Mouse (Mus musculus) MEL (cell line): ENCODE results near the gene Prkar1b. TPM values are rescaled to one million over a fixed set of nuclear protein-coding genes. Genes with fewer than 3 reads are reported as not detected.

Source experiments
- DNase-seq: peaks from one replicate; pipeline ENCODE4 v3.0.0; 2011; ENCODE audit warnings: low read depth, low spot score
- H3K27ac ChIP-seq: 2 replicates; pipeline ENCODE4 v1.5.1; 2012; ENCODE audit warnings: low read depth, mild to moderate bottlenecking, control low read depth, low read length, moderate library complexity; ENCODE audit not compliant: control insufficient read depth
- H3K27me3 ChIP-seq, 2 experiments: fragments of 150-350 bp in 1 of 2; sonication (generic) in 1 of 2; 2 replicates each; pipeline ENCODE4 v1.6.1; 2012; ENCODE audit warnings: low read length in 2 of 2, mild to moderate bottlenecking in 2 of 2, improper control_type of control experiment in 1 of 2, moderate library complexity in 1 of 2; ENCODE audit not compliant: insufficient read depth in 2 of 2, control insufficient read depth in 1 of 2
- H3K36me3 ChIP-seq, 2 experiments: 2 replicates each; pipeline ENCODE4 v1.6.1; 2012 to 2014; ENCODE audit warnings: low read length in 2 of 2, improper control_type of control experiment in 1 of 2, inconsistent platforms in 1 of 2, mild to moderate bottlenecking in 1 of 2; ENCODE audit not compliant: insufficient read depth in 2 of 2, control insufficient read depth in 1 of 2
- H3K4me1 ChIP-seq, 2 experiments: fragments of 150-350 bp in 1 of 2; sonication (generic) in 1 of 2; 2 replicates each; pipeline ENCODE4 v1.6.1; 2012; ENCODE audit warnings: low read length in 2 of 2, improper control_type of control experiment in 1 of 2, mild to moderate bottlenecking in 1 of 2; ENCODE audit not compliant: insufficient read depth in 2 of 2, control insufficient read depth in 1 of 2
- H3K4me3 ChIP-seq, 2 experiments: fragments of 150-350 bp in 1 of 2; sonication (generic) in 1 of 2; 2 replicates each; pipeline ENCODE4 v1.5.1; 2012; ENCODE audit warnings: low read depth in 2 of 2, low read length in 2 of 2, mild to moderate bottlenecking in 2 of 2, moderate library complexity in 2 of 2, control low read depth in 1 of 2, improper control_type of control experiment in 1 of 2; ENCODE audit not compliant: control insufficient read depth in 1 of 2, insufficient read depth in 1 of 2
- H3K79me2 ChIP-seq: 2 replicates; pipeline ENCODE4 v1.6.1; 2012; ENCODE audit warnings: mild to moderate bottlenecking, low read length, moderate library complexity; ENCODE audit not compliant: control insufficient read depth, poor library complexity, insufficient read depth
- H3K9ac ChIP-seq: 2 replicates; pipeline ENCODE4 v1.6.1; 2012; ENCODE audit warnings: low read depth, mild to moderate bottlenecking, control low read depth, low read length, moderate library complexity; ENCODE audit not compliant: control insufficient read depth, poor library complexity, severe bottlenecking
- H3K9me3 ChIP-seq: fragments of 150-350 bp; sonication (generic); replicated peaks from 2 replicates; pipeline ENCODE4 v1.6.1; 2012; ENCODE audit warnings: mild to moderate bottlenecking, low read length, improper control_type of control experiment, moderate library complexity; ENCODE audit not compliant: insufficient read depth
- CHD2 ChIP-seq: IDR thresholded peaks from 2 replicates; pipeline ENCODE4 v1.6.1; 2011; ENCODE audit warnings: low read length, improper control_type of control experiment
- CTCF ChIP-seq, 3 experiments: IDR thresholded peaks in 2 of 3; conservative IDR thresholded peaks in 1 of 3; 2 replicates each; pipeline ENCODE4 v1.5.1; 2011 to 2012; ENCODE audit warnings: low read length in 3 of 3, low read depth in 2 of 3, mild to moderate bottlenecking in 2 of 3, improper control_type of control experiment in 1 of 3, inconsistent platforms in 1 of 3, mixed read lengths in 1 of 3, moderate library complexity in 1 of 3; ENCODE audit not compliant: control insufficient read depth in 1 of 3, insufficient read depth in 1 of 3, poor library complexity in 1 of 3, severe bottlenecking in 1 of 3
- E2F4 ChIP-seq: IDR thresholded peaks from 2 replicates; pipeline ENCODE4 v1.6.1; 2011; ENCODE audit warnings: low read depth, low read length, improper control_type of control experiment, borderline replicate concordance
- EP300 ChIP-seq, 2 experiments: IDR thresholded peaks; 2 replicates each; pipeline ENCODE4 v1.6.1; 2011; ENCODE audit warnings: improper control_type of control experiment in 2 of 2, low read length in 2 of 2, low read depth in 1 of 2, mild to moderate bottlenecking in 1 of 2
- ETS1 ChIP-seq: IDR thresholded peaks from 2 replicates; pipeline ENCODE4 v1.6.1; 2012; ENCODE audit warnings: low read depth, mild to moderate bottlenecking, inconsistent platforms, low read length, improper control_type of control experiment, moderate library complexity
- GABPA ChIP-seq: IDR thresholded peaks from 2 replicates; pipeline ENCODE4 v1.6.1; 2012; ENCODE audit warnings: low read depth, mild to moderate bottlenecking, inconsistent platforms, low read length, improper control_type of control experiment, moderate library complexity
- HCFC1 ChIP-seq: IDR thresholded peaks from 2 replicates; pipeline ENCODE4 v1.6.1; 2012; ENCODE audit warnings: low read depth, mild to moderate bottlenecking, inconsistent platforms, low read length, improper control_type of control experiment, moderate library complexity
- JUND ChIP-seq: IDR thresholded peaks from 2 replicates; pipeline ENCODE4 v1.6.1; 2011; ENCODE audit warnings: low read depth, mild to moderate bottlenecking, improper control_type of control experiment, low read length
- MAFK ChIP-seq: IDR thresholded peaks from 2 replicates; pipeline ENCODE4 v1.6.1; 2011; ENCODE audit warnings: low read depth, mild to moderate bottlenecking, low read length, improper control_type of control experiment, borderline replicate concordance
- MAZ ChIP-seq: IDR thresholded peaks from 2 replicates; pipeline ENCODE4 v1.6.1; 2012; ENCODE audit warnings: low read depth, mild to moderate bottlenecking, inconsistent platforms, low read length, improper control_type of control experiment
- MEF2A ChIP-seq: IDR thresholded peaks from 2 replicates; pipeline ENCODE4 v1.6.1; 2014; ENCODE audit warnings: low read depth, mild to moderate bottlenecking, inconsistent platforms, low read length, improper control_type of control experiment; ENCODE audit not compliant: poor library complexity, insufficient replicate concordance, severe bottlenecking; ENCODE audit errors: extremely low read depth
- MXI1 ChIP-seq: IDR thresholded peaks from 2 replicates; pipeline ENCODE4 v1.6.1; 2011; ENCODE audit warnings: mild to moderate bottlenecking, low read depth, low read length, improper control_type of control experiment
- POLR2A ChIP-seq, 2 experiments: IDR thresholded peaks; 2 replicates each; pipeline ENCODE4 v1.6.1; 2011 to 2012; ENCODE audit warnings: low read length in 2 of 2, mild to moderate bottlenecking in 2 of 2, control low read depth in 1 of 2, improper control_type of control experiment in 1 of 2, low read depth in 1 of 2, moderate library complexity in 1 of 2; ENCODE audit not compliant: control insufficient read depth in 1 of 2, insufficient read depth in 1 of 2, poor library complexity in 1 of 2
- POLR2AphosphoS2 ChIP-seq: IDR thresholded peaks from 2 replicates; pipeline ENCODE4 v1.6.1; 2011; ENCODE audit warnings: low read length, improper control_type of control experiment
- POLR2AphosphoS5 ChIP-seq: IDR thresholded peaks from 2 replicates; pipeline ENCODE4 v1.6.1; 2012; ENCODE audit warnings: low read depth, borderline replicate concordance, mild to moderate bottlenecking, inconsistent platforms, low read length, moderate library complexity, mixed read lengths
- RAD21 ChIP-seq: IDR thresholded peaks from 2 replicates; pipeline ENCODE4 v1.6.1; 2011; ENCODE audit warnings: mild to moderate bottlenecking, low read depth, low read length, improper control_type of control experiment
- RCOR1 ChIP-seq: IDR thresholded peaks from 2 replicates; pipeline ENCODE4 v1.6.1; 2012; ENCODE audit warnings: low read depth, mild to moderate bottlenecking, inconsistent platforms, low read length, improper control_type of control experiment
- TAL1 ChIP-seq: IDR thresholded peaks from 2 replicates; pipeline ENCODE4 v1.6.1; 2012; ENCODE audit warnings: mild to moderate bottlenecking, inconsistent platforms, low read length, moderate library complexity, mixed read lengths
- UBTF ChIP-seq: IDR thresholded peaks from 2 replicates; pipeline ENCODE4 v1.6.1; 2012; ENCODE audit warnings: low read depth, mild to moderate bottlenecking, inconsistent platforms, low read length, improper control_type of control experiment, moderate library complexity, borderline replicate concordance; ENCODE audit not compliant: insufficient read depth
- USF1 ChIP-seq: IDR thresholded peaks from 2 replicates; pipeline ENCODE4 v1.6.1; 2014; ENCODE audit warnings: low read depth, mild to moderate bottlenecking, inconsistent platforms, low read length, improper control_type of control experiment, moderate library complexity
- ZKSCAN1 ChIP-seq: IDR thresholded peaks from 2 replicates; pipeline ENCODE4 v1.6.1; 2012; ENCODE audit warnings: low read depth, mild to moderate bottlenecking, inconsistent platforms, low read length, improper control_type of control experiment, moderate library complexity
- polyA plus RNA-seq, 2 experiments: library from polyadenylated mRNA; stranded (reverse) in 1 of 2; unstranded in 1 of 2; fragments of >175 nt in 1 of 2; fragments of >200 nt in 1 of 2; gene quantifications; 2 replicates each; pipeline versions ENCODE4 v1.2.1 to v1.2.4; 2012; ENCODE audit warnings: low replicate concordance in 2 of 2, low read depth in 1 of 2; ENCODE audit not compliant: insufficient read length in 2 of 2, insufficient read depth in 1 of 2, missing spikeins in 1 of 2
- total RNA-seq: library from RNA; depleted of rRNA; stranded (reverse); fragments of 300-350 nt; gene quantifications from 2 replicates; pipeline ENCODE4 v1.2.3, GENCODE M21; 2012

The Prkar1b gene
- total and polyA plus RNA-seq, 3 experiments: not detected

DNA sequence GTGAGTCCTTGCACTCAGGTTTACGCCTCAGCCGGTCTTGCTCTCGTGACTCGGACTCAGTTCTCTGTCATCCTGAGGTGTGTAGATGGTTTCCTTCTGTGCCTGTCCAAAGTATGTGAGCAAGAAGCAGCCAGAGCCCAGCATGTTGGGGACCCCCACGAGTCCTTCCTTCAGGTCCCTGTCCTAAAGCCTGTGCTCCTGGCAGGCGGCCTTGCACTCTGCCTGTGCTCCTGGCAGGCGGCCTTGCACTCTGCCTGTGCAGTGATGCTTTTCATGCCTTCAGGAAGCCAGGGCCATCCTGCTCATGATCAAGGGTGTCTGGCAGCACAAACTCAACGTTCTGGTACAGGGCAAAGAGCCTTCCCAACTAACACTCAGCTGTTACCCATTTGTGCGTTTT, 33.8 kb upstream of the Prkar1b start:
- Histone ChIP-seq H3K27ac (no peak overlapping the region), H3K4me3 (no peak overlapping the region), H3K9me3 (no peaks in the 10 kb centered on the region), H3K27me3 (no peaks in the 10 kb centered on the region), H3K79me2 (no peaks in the 10 kb centered on the region), H3K4me1 (no peaks in the 10 kb centered on the region), H3K9ac (no peak overlapping the region)
- TF ChIP-seq POLR2AphosphoS2 (no peak), CHD2 (no peak), MAZ (no peak), MEF2A (no peak), JUND (no peak), POLR2A (IDR thresholded peaks at IDR 0.05; ENCODE audit: control insufficient read depth in 1 of 2, insufficient read depth in 1 of 2, low read depth in 1 of 2, low read length in 2 of 2, poor library complexity in 1 of 2) (no peak), E2F4 (no peak), CTCF (IDR thresholded peaks at IDR 0.05 in 2 of 3, conservative IDR thresholded peaks at IDR 0.05 in 1 of 3; ENCODE audit: control insufficient read depth in 1 of 3, insufficient read depth in 1 of 3, low read depth in 2 of 3, low read length in 3 of 3, poor library complexity in 1 of 3, severe bottlenecking in 1 of 3) (no peak), GABPA (no peak), USF1 (no peak)
- TF ChIP-seq, all 39 proteins: peak for 0
- no peak for DNase-seq
- H3K36me3 ChIP-seq: no peaks in the 10 kb centered on the region; a peak in 1 of 4 replicates

DNA sequence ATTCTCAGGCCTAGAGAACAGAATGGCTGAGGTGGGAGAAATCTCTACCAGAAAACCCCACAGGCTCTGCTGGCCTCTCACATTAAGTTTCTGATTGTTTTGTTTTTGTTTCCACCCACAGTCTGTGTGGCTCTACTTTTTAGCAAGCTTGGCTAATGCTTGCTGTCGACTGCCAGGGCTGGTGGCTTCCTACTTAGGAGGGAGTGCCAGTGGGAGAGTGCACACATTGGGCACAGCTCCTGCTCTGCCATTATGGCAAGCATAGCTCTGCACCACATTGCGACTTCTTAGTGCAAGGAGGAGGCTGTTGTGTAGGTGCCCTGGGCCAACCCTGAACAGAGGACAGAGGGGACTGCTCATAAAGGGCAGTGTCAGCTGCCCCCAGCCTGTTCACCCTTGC, 33.3 kb upstream of the Prkar1b start:
- Histone ChIP-seq H3K79me2 (no peaks in the 10 kb centered on the region), H3K27ac (no peak overlapping the region), H3K36me3 (no peaks in the 10 kb centered on the region; a peak in 1 of 4 replicates), H3K9ac (no peak overlapping the region), H3K9me3 (no peaks in the 10 kb centered on the region), H3K4me3 (no peak overlapping the region), H3K4me1 (no peaks in the 10 kb centered on the region), H3K27me3 (no peaks in the 10 kb centered on the region)
- DNase-seq: no peak
- no peak for TF ChIP-seq GABPA
- no peak for TF ChIP-seq MXI1
- no peak for TF ChIP-seq UBTF
- TF ChIP-seq RAD21: no peak
- no peak for TF ChIP-seq POLR2A (IDR thresholded peaks at IDR 0.05; ENCODE audit: control insufficient read depth in 1 of 2, insufficient read depth in 1 of 2, low read depth in 1 of 2, low read length in 2 of 2, poor library complexity in 1 of 2)
- no peak for TF ChIP-seq ZKSCAN1
- no peak for TF ChIP-seq MAZ
- TF ChIP-seq EP300 (IDR thresholded peaks at IDR 0.05; ENCODE audit: low read depth in 1 of 2, low read length in 2 of 2): no peak
- no peak for TF ChIP-seq MAFK
- no peak for TF ChIP-seq ETS1
- no peak for TF ChIP-seq POLR2AphosphoS2
- TF ChIP-seq TAL1: no peak
- TF ChIP-seq USF1: no peak
- no peak for TF ChIP-seq HCFC1
- TF ChIP-seq CHD2: no peak
- TF ChIP-seq RCOR1: no peak
- no peak for TF ChIP-seq POLR2AphosphoS5
- no peak for TF ChIP-seq E2F4
